Mouse (Mus musculus): ENCODE measurements around the gene Nhlrc2.
"Not testable (repeated sequence)": the region's sequence is repeated elsewhere in the genome, so short reads cannot be mapped to it uniquely, and the experiment has no call there.

Gene Nhlrc2

DNA sequence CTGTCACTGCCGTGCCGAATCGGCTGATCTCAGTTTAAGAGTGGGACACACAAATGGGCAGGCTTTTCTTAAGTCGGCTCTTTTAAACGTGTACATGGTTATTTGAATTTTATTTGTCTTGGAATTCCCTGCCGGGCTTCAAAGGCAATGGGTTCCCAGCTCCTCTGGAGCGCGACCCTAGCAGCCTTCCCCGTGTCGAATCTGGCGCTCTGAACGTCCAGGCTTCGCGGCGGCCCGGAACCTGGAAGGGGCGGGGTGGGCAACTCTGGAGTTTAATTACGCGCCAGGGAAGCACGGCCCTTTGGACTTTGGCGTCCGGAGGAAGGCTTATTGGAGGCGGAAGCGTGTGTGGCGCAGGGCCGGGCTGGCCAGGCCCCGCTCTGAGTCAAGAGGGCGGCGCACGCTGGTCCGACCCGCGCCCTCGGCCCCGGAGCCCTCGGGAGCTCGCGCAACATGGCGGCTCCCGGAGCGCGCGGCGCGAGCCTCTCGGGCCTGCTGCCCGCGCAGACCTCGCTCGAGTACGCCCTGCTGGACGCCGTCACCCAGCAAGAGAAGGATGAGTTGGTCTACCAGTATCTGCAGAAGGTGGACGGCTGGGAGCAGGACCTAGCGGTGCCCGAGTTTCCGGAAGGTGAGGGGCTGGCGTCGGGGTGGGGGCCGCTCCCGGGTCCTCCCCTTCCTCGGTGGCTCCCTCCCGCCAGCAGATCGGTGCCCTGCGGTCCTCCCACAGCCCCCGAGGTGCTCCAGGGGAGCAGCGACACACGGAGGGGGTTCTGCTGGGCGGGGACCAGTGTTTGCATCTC lies at the start of gene Nhlrc2:
Gene Nhlrc2 (plus strand): TSS at position 32 of the 803 bp plus-strand sequence.
- in situ Hi-C loops (cut with MboI; ENCODE audit: low sequenced_read_pairs) = no loop called here

DNA sequence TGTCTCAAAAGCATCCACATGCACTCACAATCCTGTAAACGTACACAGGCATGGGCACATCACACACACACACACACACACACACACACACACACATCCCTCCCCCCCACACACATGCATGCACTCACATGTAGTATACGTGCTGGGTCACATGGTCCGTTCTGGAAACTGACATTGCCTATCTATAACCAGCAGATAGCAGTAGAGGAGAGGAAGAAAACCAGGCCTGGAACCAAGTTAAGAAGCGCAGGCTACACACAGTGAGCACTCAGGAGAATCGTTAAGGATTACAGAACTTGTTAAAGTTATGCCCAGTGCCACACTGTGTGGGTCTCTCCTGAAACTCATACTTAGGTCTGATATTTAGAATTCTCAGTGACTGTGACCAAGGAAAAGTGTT lies 45.0 kb upstream of the Nhlrc2 start:
- in situ Hi-C loops (cut with MboI; ENCODE audit: low sequenced_read_pairs) = not testable (repeated sequence)

DNA sequence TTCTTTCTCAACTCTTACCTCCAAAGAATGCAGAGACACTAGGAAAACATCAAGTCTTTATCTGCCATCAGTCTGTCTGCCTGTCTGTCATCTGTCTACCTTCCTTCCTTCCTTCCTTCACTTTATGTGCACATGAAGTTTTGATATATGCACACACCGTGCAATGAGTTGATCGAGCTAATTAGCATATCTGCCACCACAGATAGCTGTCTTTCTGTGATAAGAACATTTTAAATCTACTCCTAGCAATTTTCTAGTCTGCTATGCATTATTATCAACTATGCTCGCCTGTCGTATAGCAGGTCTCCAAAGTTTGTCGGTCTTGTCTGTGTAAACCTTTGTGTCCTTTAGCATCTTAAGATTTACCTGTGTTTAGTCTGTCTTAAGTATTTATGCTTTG lies 44.5 kb upstream of the Nhlrc2 start:
- in situ Hi-C loops (cut with MboI; ENCODE audit: low sequenced_read_pairs) = not testable (repeated sequence)

DNA sequence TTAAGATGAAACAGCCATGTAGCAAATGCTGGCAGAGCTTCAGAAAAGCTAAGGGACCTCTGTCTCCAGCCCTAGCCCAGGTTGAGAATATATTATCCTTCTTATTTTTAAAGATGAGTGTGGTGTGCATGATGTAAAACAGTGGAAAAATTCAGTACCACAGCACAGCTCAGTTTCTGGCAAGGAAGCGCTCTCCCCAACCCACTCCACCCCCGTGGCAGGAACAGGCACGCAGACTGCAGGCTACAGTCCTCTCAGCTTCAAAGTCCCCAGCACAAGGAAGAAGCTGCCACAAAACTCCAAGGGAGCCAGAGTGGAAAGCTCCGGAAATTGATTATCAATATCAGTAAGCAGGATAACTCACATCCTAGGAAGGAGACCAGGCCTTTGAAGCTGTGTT lies 36.9 kb upstream of the Nhlrc2 start:
- in situ Hi-C loops (cut with MboI; ENCODE audit: low sequenced_read_pairs) = not testable (repeated sequence)

DNA sequence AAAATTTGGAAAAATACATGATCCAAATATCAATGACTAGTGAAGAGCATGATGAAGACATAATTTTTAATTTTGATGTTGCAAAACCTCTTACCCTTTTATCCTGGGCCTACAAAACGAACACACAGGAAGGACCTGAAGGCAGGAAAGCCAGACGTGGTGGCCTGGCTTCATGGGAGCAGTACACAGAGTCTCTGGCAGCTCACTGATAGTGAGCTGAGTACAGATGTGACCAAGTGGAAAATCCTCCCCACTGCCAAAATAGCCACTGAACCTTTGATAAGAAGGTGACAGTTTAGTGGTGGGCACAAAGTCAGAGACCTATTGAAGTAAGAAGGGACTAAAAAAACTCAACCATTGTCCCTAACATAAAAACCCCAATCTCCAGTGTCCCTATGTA lies 34.5 kb upstream of the Nhlrc2 start:
- in situ Hi-C loops (cut with MboI; ENCODE audit: low sequenced_read_pairs) = not testable (repeated sequence)

DNA sequence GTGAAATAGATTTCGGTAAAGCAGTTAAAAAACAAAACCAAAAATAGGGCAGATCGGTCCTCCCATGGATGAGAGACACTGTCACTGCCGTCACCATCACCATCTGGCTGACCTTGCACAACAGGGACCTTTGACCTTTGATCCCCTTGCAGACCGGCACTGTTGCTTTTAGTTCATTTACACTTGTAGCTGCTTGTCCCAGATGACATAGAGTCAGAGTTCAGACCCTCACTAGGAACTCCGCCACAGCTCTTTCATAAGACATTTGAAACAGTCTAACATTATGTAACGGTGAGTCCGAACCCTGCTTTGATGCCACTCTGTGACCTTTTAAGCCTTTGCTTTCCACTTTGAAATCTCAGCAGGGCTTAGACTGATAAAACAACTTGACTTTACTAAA lies 28.7 kb upstream of the Nhlrc2 start:
- in situ Hi-C loops (cut with MboI; ENCODE audit: low sequenced_read_pairs) = not testable (repeated sequence)

DNA sequence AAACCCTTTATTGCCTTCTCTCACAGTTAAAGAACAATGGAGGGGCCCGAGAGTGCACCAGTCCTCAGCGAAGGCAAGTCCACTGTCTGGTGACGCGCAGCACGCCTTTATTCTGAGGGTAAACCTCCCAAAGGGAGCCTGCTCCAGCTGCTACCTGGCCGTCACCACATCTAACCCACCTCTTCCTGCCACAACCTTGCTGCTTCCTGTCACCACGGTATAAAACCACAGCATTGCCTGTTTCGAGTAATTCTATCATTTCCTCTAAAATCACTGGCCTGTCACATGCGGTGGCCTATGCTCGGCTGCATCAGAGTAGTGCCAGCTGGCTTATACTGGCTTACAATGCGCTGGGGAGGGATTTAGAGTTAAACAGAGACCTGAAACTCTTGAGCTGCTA lies 17.5 kb upstream of the Nhlrc2 start:
- in situ Hi-C loops (cut with MboI; ENCODE audit: low sequenced_read_pairs) = not testable (repeated sequence)

DNA sequence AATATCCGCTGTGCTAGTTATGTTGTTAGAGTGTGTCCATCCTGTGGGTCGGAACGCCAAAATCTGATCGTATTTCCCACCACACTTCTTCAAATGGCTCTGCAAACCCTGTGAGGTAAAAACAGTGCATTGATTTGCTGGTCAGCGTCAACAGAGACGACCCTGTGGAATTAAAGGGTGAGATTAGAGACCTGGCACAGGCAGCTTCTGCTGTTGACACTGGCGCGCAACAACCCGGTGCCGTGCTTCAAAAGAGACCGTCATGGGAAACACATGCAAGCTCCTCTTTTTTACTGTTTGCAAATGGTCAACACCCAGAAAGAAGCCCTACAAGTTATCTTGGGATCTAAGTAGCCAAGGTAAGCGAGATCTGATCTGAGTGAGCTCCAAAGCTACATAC lies 16.8 kb upstream of the Nhlrc2 start:
- in situ Hi-C loops (cut with MboI; ENCODE audit: low sequenced_read_pairs) = no loop called here

DNA sequence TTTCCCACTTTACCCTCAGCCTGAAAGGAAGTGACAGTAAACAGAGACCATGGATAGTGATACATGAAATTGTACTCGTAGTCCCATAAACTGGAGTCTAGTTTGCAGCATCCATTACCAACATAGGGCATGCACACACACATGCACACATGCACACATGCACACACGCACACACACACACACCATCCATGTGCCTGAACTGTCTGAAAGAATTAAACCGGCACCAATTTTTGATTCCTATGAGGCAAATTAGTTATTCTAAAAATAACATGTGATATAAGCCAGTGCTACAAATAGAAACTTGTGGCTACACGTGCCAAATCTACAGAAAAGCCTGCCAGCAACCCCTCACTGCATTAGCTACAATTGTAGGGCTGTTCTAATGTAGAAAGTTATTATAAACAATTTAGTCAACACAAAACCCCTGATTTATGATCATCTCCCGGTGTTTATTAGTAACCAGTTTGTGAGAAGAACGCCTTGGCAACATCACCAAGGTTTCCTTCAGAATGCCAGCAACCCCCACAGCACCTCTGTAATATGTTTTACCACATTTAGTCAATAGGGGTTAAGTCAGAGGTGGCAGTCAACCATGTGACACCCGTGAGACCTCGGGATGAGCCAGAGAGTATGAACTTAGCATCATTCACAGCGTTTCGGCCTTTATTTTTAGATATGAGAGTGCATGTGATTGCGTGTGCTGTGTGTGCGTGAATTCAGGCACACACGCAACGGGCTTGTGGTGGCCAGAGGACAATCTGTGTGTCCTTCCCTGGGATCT lies 14.6 kb upstream of the Nhlrc2 start:
- in situ Hi-C loops (cut with MboI; ENCODE audit: low sequenced_read_pairs) = no loop called here

DNA sequence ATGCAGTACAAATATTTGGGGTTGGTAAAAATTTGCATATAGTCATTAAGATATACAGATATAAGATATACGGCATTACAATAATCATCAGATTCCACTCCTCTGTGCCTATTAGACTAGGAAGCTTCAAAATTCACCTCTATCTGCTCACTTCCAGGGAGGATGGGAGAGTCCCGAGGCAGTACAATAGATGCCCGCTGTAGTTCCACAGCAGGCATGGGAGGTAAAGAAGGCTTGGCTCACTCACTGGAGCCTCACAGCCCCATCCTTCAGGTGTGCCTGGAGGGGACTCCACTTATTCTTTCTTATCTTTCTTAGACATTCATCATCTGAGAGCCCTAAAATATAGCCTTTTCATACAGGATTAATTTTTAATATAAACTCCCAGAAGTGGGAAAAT lies 13.7 kb upstream of the Nhlrc2 start:
- in situ Hi-C loops (cut with MboI; ENCODE audit: low sequenced_read_pairs) = no loop called here

DNA sequence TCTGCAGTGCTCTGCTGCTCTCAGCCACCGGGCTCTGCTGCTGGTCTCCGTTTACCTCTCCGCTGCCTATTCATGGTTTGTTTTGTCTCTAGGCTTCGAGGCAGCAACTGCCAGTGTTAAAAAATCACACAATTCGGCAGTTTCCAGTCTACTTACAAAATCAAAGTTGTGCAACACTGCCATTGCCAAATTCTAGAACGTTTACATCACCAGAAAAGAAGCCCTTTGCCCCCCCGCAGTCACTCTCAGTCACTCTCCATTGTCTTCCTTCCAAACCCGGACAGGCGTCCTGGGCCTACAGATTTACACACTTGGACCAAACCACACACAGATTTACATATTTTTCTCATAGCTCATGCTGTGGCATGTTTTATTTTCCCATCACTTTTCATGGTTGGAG lies 13.0 kb upstream of the Nhlrc2 start:
- in situ Hi-C loops (cut with MboI; ENCODE audit: low sequenced_read_pairs) = no loop called here

DNA sequence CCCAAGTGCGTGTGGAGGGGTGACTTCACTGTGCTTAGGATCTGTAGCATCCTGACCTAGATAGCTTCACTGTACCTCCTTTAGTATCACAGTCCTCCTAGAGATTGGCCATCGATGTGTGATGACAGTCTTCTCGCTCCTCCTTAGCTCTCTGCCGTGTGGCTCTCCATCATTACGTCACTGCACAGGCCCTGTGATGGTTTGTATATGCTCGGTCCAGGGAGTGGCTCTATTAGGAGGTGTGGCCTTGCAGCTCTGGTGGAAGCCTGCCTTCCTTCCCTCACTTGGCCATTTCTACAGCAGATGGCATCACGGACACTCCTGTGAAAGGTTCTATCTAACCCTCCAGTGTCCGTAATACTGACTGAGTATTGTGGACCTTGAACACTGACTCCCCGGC lies 12.3 kb upstream of the Nhlrc2 start:
- in situ Hi-C loops (cut with MboI; ENCODE audit: low sequenced_read_pairs) = no loop called here

DNA sequence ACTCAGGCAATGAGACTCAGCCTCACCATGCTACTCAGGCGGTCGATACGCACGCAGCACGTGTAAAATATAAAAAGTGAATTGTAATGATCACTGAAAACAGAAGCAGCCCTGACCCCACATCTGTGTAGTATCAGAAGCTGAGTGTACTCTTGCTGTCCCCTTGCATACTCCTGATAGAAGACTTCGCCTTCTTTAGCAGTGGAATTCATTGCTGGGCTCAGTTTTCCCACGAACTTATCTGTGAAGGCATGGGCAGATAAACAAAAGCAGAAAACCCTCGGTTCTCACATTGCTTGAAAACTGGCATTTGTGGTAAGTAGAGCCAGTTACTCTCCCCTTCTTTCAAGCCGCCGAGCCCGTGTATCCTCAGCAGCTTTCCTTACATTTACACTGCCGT lies 4.7 kb upstream of the Nhlrc2 start:
- in situ Hi-C loops (cut with MboI; ENCODE audit: low sequenced_read_pairs) = no loop called here

DNA sequence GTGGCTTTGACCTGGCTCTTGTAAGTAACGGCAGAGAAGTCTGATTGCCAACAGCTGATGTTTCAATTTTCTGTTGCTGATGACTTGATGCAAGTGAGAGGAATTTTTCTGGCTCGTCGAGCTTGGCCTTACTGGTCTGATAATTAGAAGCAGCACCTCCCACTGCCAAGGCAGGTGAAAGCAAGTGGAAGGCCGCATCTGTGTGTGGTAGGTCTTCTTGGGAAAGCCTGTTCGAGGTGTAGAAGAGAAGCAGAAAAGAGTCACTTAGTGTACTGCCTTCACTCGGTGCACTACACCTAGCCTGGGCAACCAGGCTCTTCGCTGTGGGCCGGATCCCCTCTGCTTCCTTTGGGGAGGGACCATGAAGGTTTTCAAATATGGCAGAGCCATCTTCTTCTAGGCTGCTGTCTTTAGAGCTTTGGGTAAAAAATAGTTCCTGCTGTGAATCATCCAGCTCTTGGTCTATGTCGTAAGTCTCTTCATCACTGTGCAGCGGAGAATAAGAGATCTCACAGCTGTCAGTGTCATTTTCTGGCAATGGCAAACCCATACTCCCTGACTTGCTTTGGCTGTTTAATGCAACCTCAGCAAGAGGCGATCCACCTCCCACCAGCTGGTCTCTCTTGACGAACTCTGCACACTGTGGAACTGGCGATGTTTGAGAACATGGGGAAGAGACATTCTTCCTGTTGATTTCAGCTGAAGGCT lies 3.2 kb upstream of the Nhlrc2 start:
- in situ Hi-C loops (cut with MboI; ENCODE audit: low sequenced_read_pairs) = no loop called here

DNA sequence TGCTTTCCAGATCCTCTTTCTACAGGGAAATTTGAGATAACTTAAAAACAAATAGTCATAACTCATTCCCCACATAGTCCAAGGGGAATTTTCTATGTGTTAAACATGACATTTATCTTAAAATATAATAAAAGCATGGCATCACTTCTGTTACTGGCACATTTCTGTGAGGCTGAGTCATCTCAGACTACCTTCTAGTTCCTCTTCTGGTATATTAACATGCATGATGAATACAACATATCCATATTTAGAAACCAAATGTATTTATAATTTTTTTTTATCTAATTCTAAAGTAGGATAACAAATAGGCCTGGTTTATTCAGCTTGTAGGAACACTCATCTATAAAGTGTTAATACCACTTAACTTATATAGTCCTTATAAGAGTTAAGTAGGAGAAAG lies 2.0 kb upstream of the Nhlrc2 start:
- in situ Hi-C loops (cut with MboI; ENCODE audit: low sequenced_read_pairs) = no loop called here

DNA sequence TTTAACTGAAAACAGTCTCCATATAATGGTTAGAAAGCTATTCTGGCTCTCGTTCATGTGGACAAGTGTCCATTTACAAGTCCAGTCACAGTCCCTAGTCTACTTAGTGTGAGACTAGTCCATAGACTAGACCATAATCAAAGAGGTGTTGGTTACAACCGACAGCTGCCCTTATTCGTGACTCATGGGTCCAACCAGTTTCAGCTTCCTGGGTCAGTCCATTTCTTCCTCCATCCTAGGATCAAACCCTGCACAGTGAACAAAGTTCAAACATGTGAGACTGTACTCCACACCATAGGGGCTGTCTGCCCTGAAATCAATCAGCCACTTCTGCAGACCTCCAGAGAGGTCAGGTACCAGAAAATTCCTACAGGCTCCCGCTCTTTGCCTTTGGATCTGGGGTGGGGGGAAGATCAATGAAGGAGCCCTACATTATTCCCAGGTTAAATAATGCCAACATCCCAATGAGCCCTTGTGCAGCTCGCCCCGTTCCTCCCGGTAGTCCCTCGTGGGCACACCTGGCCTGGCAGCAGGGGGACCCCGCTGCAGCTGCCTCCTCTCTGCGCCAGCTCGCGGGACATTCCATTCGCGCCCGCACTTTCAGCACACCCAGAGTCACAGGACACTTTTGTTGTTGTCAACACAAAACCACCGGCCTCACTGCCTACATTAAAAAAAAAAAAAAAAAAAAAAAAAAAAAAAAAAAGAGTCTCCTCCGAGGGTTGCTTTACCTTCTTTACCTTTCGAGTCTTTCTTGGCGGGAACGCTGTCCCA lies 418 bp upstream of the Nhlrc2 start, which contains the start of gene Dclre1a:
Gene Dclre1a (minus strand): TSS at position 767 of the 774 bp plus-strand sequence.
- in situ Hi-C loops (cut with MboI; ENCODE audit: low sequenced_read_pairs) = no loop called here

DNA sequence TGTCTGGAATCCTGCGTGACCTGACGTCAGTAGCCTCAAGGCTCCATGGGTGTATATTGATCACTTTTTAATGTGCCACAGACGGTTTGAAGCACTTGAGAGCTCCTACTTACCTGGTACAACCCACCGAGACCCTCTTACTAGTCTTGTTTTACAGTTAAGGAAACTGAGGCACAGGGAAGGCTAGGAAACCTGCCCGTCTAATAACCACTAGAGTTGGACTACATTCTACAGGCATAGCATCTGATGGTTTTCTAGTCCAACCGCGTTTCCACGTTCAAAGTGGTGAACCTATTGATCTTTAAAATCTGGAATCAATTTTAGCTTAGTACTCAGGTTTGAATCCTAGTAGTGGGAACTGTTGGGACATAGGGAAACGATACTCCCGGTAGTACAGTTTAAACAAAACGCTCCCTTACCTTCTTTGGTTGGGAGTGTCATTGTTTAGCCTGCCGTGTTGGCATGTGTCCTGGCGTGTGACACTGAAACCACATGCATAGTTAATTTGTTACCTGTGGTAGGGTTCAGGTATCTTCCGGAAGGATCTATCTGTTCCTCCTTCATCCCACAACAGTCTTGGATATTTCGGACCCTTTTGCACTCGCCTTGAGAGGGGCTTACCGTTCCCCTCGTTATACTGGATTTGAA lies 1.1 kb downstream of the Nhlrc2 start:
- in situ Hi-C loops (cut with MboI; ENCODE audit: low sequenced_read_pairs) = no loop called here

DNA sequence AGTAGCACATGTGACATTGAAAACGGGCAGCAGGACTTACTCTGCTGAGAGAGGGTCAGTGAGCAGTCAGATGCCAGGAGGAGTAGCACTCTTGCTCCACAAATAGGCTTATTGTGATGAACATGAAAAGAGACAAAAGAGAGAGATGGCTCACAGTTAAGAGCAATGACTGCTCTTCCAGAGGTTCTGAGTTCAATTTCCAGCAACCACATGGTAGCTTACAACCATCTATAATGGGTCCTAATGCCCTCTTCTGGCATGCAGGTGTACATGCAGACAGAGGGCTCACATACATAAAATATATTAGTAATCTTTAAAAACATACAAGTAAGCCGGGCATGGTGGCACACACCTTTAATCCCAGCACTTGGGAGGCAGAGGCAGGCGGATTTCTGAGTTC lies 5.1 kb downstream of the Nhlrc2 start:
- in situ Hi-C loops (cut with MboI; ENCODE audit: low sequenced_read_pairs) = no loop called here

DNA sequence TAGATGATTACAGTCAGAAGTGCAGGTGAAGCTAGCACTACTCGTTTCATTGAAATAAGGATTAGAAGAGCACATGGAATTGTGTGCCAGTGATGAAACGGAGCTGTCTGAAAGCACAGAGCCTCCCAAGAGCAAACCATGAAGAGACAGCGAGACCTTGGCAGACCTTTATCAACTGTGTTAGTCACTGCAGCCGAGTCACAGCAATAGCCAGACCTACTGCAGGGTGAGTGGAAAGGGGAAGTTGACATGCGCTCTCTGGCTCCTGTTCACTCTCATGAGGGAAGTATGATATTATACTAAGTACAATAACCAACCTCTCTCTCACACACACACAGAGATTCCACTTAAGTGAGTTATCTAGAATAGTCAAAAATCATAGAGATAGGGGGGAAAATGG lies 7.9 kb downstream of the Nhlrc2 start:
- in situ Hi-C loops (cut with MboI; ENCODE audit: low sequenced_read_pairs) = no loop called here

DNA sequence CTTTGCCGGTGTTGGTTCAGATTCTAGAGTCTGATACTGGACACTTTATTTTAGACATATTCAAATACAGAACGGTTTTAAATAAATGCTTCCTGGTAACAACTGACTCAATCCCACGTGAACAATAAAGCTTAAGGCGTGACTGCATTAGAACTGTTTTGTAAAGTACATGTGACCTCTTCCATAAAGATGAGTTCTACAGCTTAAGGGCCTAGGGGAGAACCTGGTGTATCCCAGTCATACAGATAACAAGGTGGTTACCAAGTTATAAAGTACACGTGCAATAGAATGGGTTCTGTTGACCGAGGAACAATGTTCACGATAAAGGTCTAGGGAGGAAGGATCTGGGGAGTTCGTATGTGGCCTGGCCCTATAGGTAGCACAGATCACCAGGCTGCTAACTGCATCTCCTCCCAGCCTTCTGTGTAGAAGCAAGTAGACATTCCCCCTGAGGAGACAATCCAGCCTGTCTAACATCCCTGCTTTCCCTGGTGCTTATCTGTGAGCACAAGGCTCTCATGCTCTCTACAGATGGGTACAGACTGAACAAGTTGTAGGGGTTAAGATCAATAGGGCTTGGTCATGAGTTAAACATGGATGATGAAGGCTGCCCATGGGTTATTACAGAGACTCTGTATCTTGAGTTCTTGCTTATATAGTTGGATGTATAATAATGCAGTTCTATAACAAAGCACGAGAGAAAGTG lies 14.5 kb downstream of the Nhlrc2 start:
- in situ Hi-C loops (cut with MboI; ENCODE audit: low sequenced_read_pairs) = no loop called here

Measured in CH12F3 (cell line).